Mouse (Mus musculus) lung, embryonic 14.5 days (tissue): Measurements from ENCODE around the gene Il12rb2. TPM values are rescaled to one million over a fixed set of nuclear protein-coding genes. Genes with fewer than 3 reads are reported as not detected.

Experiments used
- ATAC-seq: fragments of 200-750 bp; cut with Nextera tagmentation; 2 replicates; pipeline ENCODE4 v1.8.0; 2017; ENCODE audit warnings: mild to moderate bottlenecking, moderate TSS enrichment, moderate library complexity; ENCODE audit not compliant: insufficient read depth
- DNase-seq: peaks from one replicate; pipeline ENCODE4 v3.0.0-alpha.2; 2015
- H3K27ac ChIP-seq: fragments of 300-500 bp; sonication (generic); 2 replicates; pipeline ENCODE4 v1.5.1; 2014; ENCODE audit warnings: low read depth, mild to moderate bottlenecking, moderate library complexity
- H3K27me3 ChIP-seq: fragments of 300-500 bp; sonication (generic); 2 replicates; pipeline ENCODE4 v1.6.1; 2014; ENCODE audit warnings: low read length, control low read depth; ENCODE audit not compliant: insufficient read depth
- H3K36me3 ChIP-seq: fragments of 300-500 bp; sonication (generic); 2 replicates; pipeline ENCODE4 v1.6.1; 2014; ENCODE audit warnings: control low read depth; ENCODE audit not compliant: insufficient read depth
- H3K4me1 ChIP-seq: fragments of 300-500 bp; sonication (generic); 2 replicates; pipeline ENCODE4 v1.6.1; 2014; ENCODE audit warnings: antibody characterized with exemption, control low read depth; ENCODE audit not compliant: insufficient read depth
- H3K4me2 ChIP-seq: fragments of 300-500 bp; sonication (generic); 2 replicates; pipeline ENCODE4 v1.6.1; 2014; ENCODE audit warnings: mild to moderate bottlenecking
- H3K4me3 ChIP-seq: fragments of 300-500 bp; sonication (generic); 2 replicates; pipeline ENCODE4 v1.5.1; 2014; ENCODE audit warnings: low read depth, low read length
- H3K9ac ChIP-seq: fragments of 300-500 bp; sonication (generic); 2 replicates; pipeline ENCODE4 v1.6.1; 2014
- H3K9me3 ChIP-seq: fragments of 300-500 bp; sonication (generic); 2 replicates; pipeline ENCODE4 v1.6.1; 2016; ENCODE audit warnings: low read depth, low read length, control low read depth
- CTCF ChIP-seq: IDR thresholded peaks from 2 replicates; pipeline ENCODE4 v1.5.1; 2016; ENCODE audit warnings: antibody characterized with exemption, low read depth
- WGBS: fragments of 180-500 bp; shearing (Covaris S2); extraction: QIAGEN DNeasy Blood & Tissue Kit; methylation state at CpG from one replicate; pipeline ENCODE4 v1.1.7; 2014; 5-methylcytosine and 5-hydroxymethylcytosine counted together
- polyA plus RNA-seq: library from polyadenylated mRNA; unstranded; fragments of >200 nt; fragmentation: Nextera tagmentation; extraction: Ambion mirVana; gene quantifications from 2 replicates; pipeline ENCODE4 v1.2.1, GENCODE M21; 2014

The Il12rb2 gene
- polyA plus RNA-seq, result 0.08 and 0.11 TPM in 2 replicates

DNA sequence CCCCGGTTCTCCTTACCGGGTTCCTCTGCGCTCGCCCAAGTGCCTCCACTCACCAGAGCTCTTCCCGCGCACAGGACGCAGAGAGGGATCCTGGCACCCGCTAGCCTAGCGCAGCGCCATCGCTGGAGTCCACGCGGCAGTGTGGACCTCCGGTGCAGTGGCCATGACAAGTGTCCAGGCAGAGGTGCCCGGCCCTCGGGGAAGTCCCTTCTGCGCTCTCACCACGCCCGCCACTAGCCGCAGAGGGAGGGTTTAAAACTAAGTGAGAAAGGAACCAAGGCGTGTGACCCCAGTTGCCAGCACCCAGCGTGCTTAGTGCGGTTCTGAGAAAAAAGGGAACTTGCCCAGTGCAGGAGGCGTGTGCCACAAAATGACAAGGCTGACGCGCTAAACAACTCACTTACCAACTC, at the start of gene Il12rb2:
Gene Il12rb2, minus strand, starts transcription at position 207 of the 410 bp plus-strand sequence.
- Histone ChIP-seq H3K27ac (no peak within 1 kb of the TSS), H3K36me3 (no peaks in the 10 kb centered on the region), H3K9me3 (no peaks in the 10 kb centered on the region), H3K4me1 (no peaks in the 10 kb centered on the region), H3K27me3 (peaks cover 10% of the 10 kb centered on the region), H3K4me2 (peak within 1 kb of the TSS; percentile 48), H3K9ac (no peak within 1 kb of the TSS), H3K4me3 (peak within 1 kb of the TSS; percentile 22)
- ATAC-seq, result no peak
- peak; percentile 9 for DNase-seq
- 2% methylated on average over 26 of the region's 26 CpGs for WGBS
- no peak for TF ChIP-seq CTCF

DNA sequence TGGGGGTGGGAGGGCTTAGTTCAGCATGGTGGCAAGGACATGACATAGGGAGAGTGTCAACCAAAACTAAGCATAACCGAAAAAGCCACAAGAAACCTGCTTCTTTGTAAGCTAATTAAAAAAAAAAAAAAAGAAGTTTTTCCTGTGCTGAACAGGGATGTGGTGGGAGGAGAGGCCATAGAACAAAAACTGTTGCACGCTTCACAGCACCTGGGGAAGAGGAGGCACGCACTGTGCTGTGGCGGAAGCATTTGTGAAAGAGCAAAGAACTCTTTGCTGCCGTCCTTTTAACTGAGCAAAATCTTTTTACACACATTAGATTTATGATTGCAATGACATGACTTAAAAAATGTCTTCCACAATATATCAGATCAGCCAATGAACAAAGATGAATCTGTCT, 45.8 kb upstream of the Il12rb2 start:
- Histone ChIP-seq H3K4me2 (no peak overlapping the region), H3K9ac (no peak overlapping the region), H3K4me3 (no peak overlapping the region), H3K27ac (no peak overlapping the region), H3K9me3 (no peaks in the 10 kb centered on the region), H3K27me3 (no peaks in the 10 kb centered on the region), H3K4me1 (no peaks in the 10 kb centered on the region), H3K36me3 (no peaks in the 10 kb centered on the region)
- no peak for DNase-seq
- WGBS, result 90% methylated on average over 5 of the region's 5 CpGs
- TF ChIP-seq CTCF, result no peak
- no peak for ATAC-seq

DNA sequence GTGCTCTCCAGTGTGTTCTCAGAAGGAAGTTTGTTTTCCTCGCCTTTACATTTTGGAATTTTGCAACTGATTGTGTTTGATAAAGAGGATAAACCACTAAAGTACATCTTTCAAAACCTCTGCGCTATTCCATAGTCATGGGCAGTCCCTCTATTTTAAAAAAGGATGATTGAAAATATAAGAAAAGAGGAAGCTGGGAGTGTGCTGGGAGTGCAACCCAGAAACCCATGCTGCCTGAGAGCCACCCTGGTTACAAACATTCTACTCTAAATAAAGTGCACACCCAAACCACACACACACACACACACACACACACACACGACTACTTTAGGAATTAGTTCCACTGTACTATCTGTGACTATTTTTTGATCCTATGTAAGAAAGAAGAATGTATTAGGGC, 40.6 kb upstream of the Il12rb2 start:
- DNase-seq (no peak), ATAC-seq (no peak)
- H3K4me2 ChIP-seq, result no peak overlapping the region
- no peak overlapping the region for H3K9ac ChIP-seq
- H3K27me3 ChIP-seq, result no peaks in the 10 kb centered on the region
- no peaks in the 10 kb centered on the region for H3K4me1 ChIP-seq
- no peak overlapping the region for H3K4me3 ChIP-seq
- 83% methylated on average over 3 of the region's 3 CpGs for WGBS
- H3K27ac ChIP-seq, result no peak overlapping the region
- no peaks in the 10 kb centered on the region for H3K36me3 ChIP-seq
- TF ChIP-seq CTCF, result no peak
- H3K9me3 ChIP-seq, result no peaks in the 10 kb centered on the region

GRCm38 (mm10) chr6:67415276-67415675, 39.3 kb upstream of the Il12rb2 start:
- WGBS, result 80% methylated on average over 5 of the region's 5 CpGs
- Histone ChIP-seq H3K27me3 (no peaks in the 10 kb centered on the region), H3K36me3 (no peaks in the 10 kb centered on the region), H3K9me3 (no peaks in the 10 kb centered on the region), H3K4me3 (no peak overlapping the region), H3K4me2 (no peak overlapping the region), H3K9ac (no peak overlapping the region), H3K4me1 (no peaks in the 10 kb centered on the region), H3K27ac (no peak overlapping the region)
- ATAC-seq (no peak), DNase-seq (no peak)
- no peak for TF ChIP-seq CTCF

- H3K36me3 ChIP-seq, result no peaks in the 10 kb centered on the region
- DNase-seq (no peak), ATAC-seq (no peak)
- no peaks in the 10 kb centered on the region for H3K27me3 ChIP-seq
- no peak overlapping the region for H3K27ac ChIP-seq
- WGBS, result 70% methylated on average over 2 of the region's 2 CpGs
- H3K4me2 ChIP-seq, result no peak overlapping the region
- H3K4me3 ChIP-seq, result no peak overlapping the region
- H3K4me1 ChIP-seq, result no peaks in the 10 kb centered on the region
- H3K9ac ChIP-seq, result no peak overlapping the region
- H3K9me3 ChIP-seq, result no peaks in the 10 kb centered on the region
- no peak for TF ChIP-seq CTCF
Observed at GRCm38 (mm10) chr6:67413378-67413777, 37.4 kb upstream of the Il12rb2 start.

- no peak overlapping the region for H3K27ac ChIP-seq
- H3K4me1 ChIP-seq, result no peaks in the 10 kb centered on the region
- DNase-seq (no peak), ATAC-seq (no peak)
- H3K36me3 ChIP-seq, result no peaks in the 10 kb centered on the region
- no peak overlapping the region for H3K9ac ChIP-seq
- no peaks in the 10 kb centered on the region for H3K27me3 ChIP-seq
- H3K4me3 ChIP-seq, result no peak overlapping the region
- 81% methylated on average over 3 of the region's 3 CpGs for WGBS
- no peak overlapping the region for H3K4me2 ChIP-seq
- no peak for TF ChIP-seq CTCF
- no peaks in the 10 kb centered on the region for H3K9me3 ChIP-seq
Observed at GRCm38 (mm10) chr6:67405281-67405682, 29.3 kb upstream of the Il12rb2 start.

- ATAC-seq (no peak), DNase-seq (no peak)
- no peak for TF ChIP-seq CTCF
- H3K4me2 ChIP-seq, result no peak overlapping the region
- no peaks in the 10 kb centered on the region for H3K4me1 ChIP-seq
- no peak overlapping the region for H3K9ac ChIP-seq
- H3K27ac ChIP-seq, result no peak overlapping the region
- no peaks in the 10 kb centered on the region for H3K27me3 ChIP-seq
- no peaks in the 10 kb centered on the region for H3K36me3 ChIP-seq
- 70% methylated on average over 5 of the region's 5 CpGs for WGBS
- H3K4me3 ChIP-seq, result no peak overlapping the region
- H3K9me3 ChIP-seq, result no peaks in the 10 kb centered on the region
Observed at GRCm38 (mm10) chr6:67399551-67399950, 23.6 kb upstream of the Il12rb2 start.

DNA sequence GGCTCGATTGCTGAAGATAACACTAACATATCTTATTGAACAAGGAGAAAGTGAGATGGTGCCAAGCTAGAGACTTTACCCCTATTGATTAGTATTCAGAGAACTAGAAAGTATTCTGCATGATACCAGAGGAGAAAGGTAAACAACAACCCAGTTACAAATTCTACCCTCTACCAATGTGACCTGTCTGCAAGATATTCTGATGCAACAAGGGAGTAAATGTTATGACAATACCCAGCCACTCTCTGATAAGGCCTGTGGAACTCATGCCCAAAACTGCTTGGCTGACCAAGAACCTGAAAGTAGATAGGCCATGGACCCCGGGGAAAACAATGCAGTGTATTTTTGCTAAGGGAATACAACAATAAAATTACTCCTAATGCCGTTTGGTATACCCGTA, 10.2 kb downstream of the Il12rb2 start:
- Histone ChIP-seq H3K9me3 (no peaks in the 10 kb centered on the region), H3K27me3 (no peaks in the 10 kb centered on the region), H3K4me1 (no peaks in the 10 kb centered on the region), H3K9ac (no peak overlapping the region), H3K36me3 (no peaks in the 10 kb centered on the region), H3K4me2 (no peak overlapping the region), H3K27ac (no peak overlapping the region), H3K4me3 (no peak overlapping the region)
- DNase-seq (no peak), ATAC-seq (no peak)
- no peak for TF ChIP-seq CTCF
- 87% methylated on average over 4 of the region's 4 CpGs for WGBS
